Mouse (Mus musculus) stomach, postnatal 0 days (tissue): ENCODE data around the gene I0C0044D17Rik.

ENCODE experiments used
- CTCF ChIP-seq: IDR thresholded peaks from 2 replicates; pipeline ENCODE4 v1.5.1; 2016; ENCODE audit warnings: antibody characterized with exemption, low read depth, mild to moderate bottlenecking, moderate library complexity
- EP300 ChIP-seq: optimal IDR thresholded peaks from 2 replicates; pipeline ENCODE3; 2016; ENCODE audit warnings: antibody characterized with exemption

- TF ChIP-seq CTCF: no peak
- no peak for TF ChIP-seq EP300
Observed at GRCm38 (mm10) chr4:98778219-98778618, 45.4 kb downstream of the I0C0044D17Rik start.
